Mouse (Mus musculus) retina, postnatal 7 days (tissue): Measurements from ENCODE around the gene Lhfpl3.
A peak's percentile ranks its signal among the peaks of the same experiment; 100 is the strongest.

Source experiments
- DNase-seq: peaks from one replicate; pipeline ENCODE4 v3.0.0-alpha.2; 2012; ENCODE audit warnings: low read depth, low spot score

Lhfpl3 gene

GRCm38 (mm10) chr5:23140183-23140921 lies 394.5 kb downstream of the Lhfpl3 start:
- no peak for DNase-seq

DNA sequence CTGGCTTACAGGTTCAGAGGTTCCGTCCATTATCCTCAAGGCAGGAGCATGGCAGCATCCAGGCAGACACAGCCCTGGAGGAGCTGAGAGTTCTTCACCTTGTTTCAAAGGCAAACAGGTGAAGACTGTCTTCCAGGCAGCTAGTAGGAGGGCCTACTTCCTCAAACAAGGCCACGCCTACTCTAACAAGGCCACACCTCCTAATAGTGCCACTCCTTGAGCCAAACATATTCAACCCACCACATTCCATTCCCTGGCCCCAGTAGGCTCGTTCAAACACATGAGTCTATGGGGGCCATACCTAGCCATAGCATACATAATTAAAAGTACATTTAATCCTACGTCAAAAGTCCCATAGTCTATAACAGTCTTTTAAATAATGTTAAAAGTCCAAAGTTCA lies 407.4 kb downstream of the Lhfpl3 start:
- DNase-seq, result no peak

DNA sequence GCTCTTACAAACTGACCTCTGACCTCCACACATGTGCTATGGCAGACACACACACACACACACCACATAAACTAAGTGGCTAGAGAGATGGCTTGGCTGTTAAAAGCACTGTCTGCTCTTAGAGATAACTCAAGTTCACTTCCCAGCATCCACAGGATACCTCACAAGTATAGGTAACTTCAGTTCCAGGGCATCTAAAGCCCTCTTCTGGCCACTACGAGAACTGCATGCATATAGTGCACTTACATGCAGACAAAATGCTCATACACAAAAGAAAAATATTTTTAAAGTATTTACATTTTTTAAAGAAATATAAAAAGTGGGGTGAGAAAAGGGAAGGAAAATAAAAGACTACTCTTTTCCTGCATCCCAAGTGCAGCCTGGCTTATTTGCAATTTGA lies 408.6 kb downstream of the Lhfpl3 start:
- no peak for DNase-seq

GRCm38 (mm10) chr5:23165947-23166350 lies 420.1 kb downstream of the Lhfpl3 start:
- DNase-seq, result no peak

GRCm38 (mm10) chr5:23166658-23167057 lies 420.8 kb downstream of the Lhfpl3 start:
- DNase-seq, result no peak

- no peak for DNase-seq
Measured at GRCm38 (mm10) chr5:23189633-23190032, 443.8 kb downstream of the Lhfpl3 start.

DNA sequence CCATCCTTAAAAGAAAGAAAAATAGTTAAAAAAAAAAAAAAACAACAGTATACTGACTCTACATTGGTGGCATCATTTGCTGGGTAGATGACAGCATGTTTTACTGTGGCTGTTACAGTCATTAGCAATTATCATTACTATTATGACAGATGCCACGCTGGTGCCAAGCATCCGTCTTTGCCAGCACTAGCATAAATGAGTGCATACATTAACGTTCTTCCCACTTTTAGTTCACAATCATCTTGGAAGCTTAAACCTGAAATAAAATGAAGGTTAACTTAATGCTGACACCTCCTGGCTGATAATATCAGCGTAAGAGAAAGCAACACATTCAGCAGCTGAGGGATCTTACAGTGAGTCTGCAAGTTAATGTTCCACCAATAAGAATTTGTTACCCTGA lies 451.0 kb downstream of the Lhfpl3 start:
- DNase-seq, result no peak

DNA sequence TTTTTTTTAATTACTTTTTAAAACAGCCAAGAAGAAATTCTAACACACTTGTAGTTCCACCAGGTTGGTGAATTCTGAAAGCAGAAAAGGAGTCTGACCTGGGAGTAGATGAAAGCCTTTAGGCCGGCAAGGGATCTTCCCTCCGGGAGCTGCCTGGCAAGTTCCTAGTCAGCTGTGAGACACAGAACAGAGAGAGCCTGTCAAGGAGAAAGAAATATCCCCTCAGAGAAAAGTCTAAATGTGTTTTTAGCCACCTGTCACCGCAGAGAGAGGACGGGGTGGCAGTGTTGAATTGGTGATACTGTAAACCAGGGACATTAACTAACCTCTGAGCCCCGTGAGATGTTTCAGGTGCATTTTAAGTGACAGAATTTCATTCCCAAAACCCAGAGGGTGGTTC lies 467.2 kb downstream of the Lhfpl3 start:
- DNase-seq, result no peak

GRCm38 (mm10) chr5:23214646-23215045 lies 468.8 kb downstream of the Lhfpl3 start:
- DNase-seq, result no peak

- no peak for DNase-seq
Measured at GRCm38 (mm10) chr5:23219655-23220054, 473.8 kb downstream of the Lhfpl3 start.

GRCm38 (mm10) chr5:23224759-23225536 lies 479.1 kb downstream of the Lhfpl3 start:
- peak; percentile 82 for DNase-seq

DNA sequence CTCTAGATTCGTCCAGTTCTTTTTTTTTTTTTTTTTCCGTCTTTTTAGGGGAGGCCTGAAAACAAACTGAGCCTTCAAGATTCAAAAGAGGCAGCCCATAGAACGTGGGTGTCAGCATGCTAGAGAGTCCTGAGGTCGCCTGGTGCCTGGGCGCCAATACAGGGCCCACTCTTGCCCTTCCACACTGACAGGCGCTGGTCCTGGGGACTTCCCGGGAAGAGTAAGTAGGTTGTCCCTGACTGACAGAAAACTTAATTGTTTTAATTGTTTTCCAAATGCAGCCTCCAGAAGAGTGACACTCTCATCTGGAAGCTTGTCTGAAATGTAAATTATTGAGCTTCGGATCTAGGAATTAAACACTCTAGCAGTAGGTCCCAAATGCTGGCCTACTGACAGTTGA lies 479.8 kb downstream of the Lhfpl3 start:
- DNase-seq, result no peak

DNA sequence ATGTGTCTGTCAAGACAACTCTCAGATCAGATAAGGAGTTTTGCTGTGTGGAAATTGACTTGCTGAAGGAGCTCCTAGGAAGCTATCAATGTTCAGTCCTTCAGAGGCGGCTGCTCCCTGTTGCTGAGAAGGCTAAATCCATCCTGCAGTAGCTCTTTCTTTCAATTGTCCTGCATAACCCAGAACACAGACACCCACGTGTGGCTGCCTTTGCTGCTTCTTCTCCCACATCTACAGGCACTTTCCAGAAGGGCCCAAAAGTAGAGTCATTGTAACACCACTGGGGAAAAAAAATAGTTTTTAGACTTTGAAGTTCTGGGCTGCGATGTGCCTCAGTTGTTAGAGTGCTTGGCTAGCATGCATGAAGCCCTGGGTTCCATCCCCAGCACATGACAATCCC lies 480.9 kb downstream of the Lhfpl3 start:
- no peak for DNase-seq

- DNase-seq, result peak; percentile 29
Measured at GRCm38 (mm10) chr5:23246974-23247373, 501.1 kb downstream of the Lhfpl3 start.

DNA sequence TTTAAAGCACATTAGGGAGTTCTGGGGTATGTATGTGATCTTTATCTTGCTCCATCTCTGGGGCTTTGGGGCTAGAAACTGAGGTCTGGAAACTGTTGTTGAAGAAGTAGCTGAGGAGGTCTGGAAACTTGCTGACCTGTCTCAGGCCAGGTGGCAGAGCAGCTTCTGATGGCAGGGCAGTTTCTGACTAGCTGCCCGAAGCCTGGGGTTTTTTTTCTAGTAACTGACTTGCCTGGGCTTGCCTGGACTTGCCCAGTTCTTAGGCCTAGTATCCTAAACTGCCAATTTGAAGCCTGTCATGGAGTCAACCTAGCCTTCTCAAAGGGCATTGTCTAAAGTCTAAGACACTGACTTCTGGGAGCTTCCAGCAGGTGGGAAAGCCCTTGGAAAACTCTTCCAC lies 501.9 kb downstream of the Lhfpl3 start:
- DNase-seq, result no peak

GRCm38 (mm10) chr5:23248303-23248702 lies 502.4 kb downstream of the Lhfpl3 start:
- no peak for DNase-seq

DNA sequence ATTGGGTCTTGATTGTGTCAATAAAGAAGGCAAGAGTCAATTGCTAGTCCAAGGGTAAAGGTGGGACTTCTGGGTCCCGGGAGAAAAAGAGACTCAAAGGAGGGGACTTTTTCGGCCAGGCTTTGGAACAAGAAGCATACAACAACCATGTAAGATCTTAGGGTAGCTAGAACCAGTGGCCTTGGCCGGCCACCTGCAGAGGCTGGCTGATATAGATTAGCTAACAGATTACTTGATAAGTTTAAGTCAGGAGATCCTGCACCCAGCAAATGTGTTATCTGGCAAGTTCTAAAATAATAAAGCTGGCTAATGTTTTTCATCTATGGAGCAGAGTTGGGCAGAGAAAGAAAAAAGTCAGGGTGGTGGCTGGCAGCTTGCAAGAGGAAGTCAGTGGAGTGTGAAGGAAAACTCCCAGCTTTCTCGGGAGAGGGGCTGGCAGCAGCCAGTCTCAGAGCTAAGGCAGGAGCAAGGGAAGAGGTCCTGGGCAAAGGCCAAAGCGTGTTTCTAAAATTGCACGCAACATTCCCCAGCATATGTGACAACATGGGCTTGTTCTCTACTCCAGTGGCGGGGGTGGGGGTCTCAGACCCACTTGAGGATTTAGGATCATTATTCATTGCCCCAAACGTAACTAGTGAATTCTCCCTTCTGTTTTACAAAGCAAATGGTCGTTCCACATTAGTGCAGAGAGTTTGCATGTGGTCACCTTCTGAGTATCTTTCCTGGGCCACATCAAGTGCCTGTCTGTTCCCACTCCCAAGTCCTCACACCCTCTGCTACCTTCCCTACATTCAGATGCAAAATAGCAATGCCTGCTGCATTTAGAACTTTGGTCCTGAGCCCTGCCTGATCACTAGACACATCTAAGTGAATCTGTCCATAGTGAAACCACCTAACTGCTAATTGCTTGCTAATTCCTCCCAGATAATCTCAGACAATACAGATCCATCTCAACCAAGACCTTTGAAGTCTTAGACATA lies 504.3 kb downstream of the Lhfpl3 start:
- no peak for DNase-seq

- peak; percentile 13 for DNase-seq
Measured at GRCm38 (mm10) chr5:23251462-23252224, 505.8 kb downstream of the Lhfpl3 start.

- no peak for DNase-seq
Measured at GRCm38 (mm10) chr5:23255816-23256418, 510.1 kb downstream of the Lhfpl3 start.

GRCm38 (mm10) chr5:23273309-23273708 lies 527.5 kb downstream of the Lhfpl3 start:
- DNase-seq, result no peak

- DNase-seq, result no peak
Measured at GRCm38 (mm10) chr5:23279364-23279763, 533.5 kb downstream of the Lhfpl3 start.
